Mouse (Mus musculus) stomach, embryonic 16.5 days (tissue): ENCODE measurements around the gene Zbtb26. TPM values are rescaled to one million over a fixed set of nuclear protein-coding genes. Genes with fewer than 3 reads are reported as not detected.

Experiments used
- ATAC-seq: fragments of 200-750 bp; cut with Nextera tagmentation; 2 replicates; pipeline ENCODE4 v1.8.0; 2017; ENCODE audit warnings: moderate number of reproducible peaks, moderate TSS enrichment; ENCODE audit not compliant: insufficient read depth, low FRiP score
- H3K27ac ChIP-seq: fragments of 300-500 bp; sonication (generic); 2 replicates; pipeline ENCODE4 v1.5.1; 2014; ENCODE audit warnings: low read length
- H3K27me3 ChIP-seq: fragments of 300-500 bp; sonication (generic); 2 replicates; pipeline ENCODE4 v1.6.1; 2014; ENCODE audit warnings: low read length, control low read depth, mixed read lengths; ENCODE audit not compliant: control insufficient read depth, insufficient read depth
- H3K36me3 ChIP-seq: fragments of 300-500 bp; sonication (generic); 2 replicates; pipeline ENCODE4 v1.6.1; 2014; ENCODE audit warnings: low read length; ENCODE audit not compliant: control insufficient read depth, insufficient read depth
- H3K4me1 ChIP-seq: fragments of 300-500 bp; sonication (generic); 2 replicates; pipeline ENCODE4 v1.6.1; 2014; ENCODE audit warnings: low read length, control low read depth, mixed read lengths; ENCODE audit not compliant: control insufficient read depth, insufficient read depth
- H3K4me2 ChIP-seq: fragments of 300-500 bp; sonication (generic); 2 replicates; pipeline ENCODE4 v1.6.1; 2014; ENCODE audit warnings: low read depth, low read length, mixed read lengths
- H3K4me3 ChIP-seq: fragments of 300-500 bp; sonication (generic); replicated peaks from 2 replicates; pipeline ENCODE4 v1.5.1; 2014; ENCODE audit warnings: mild to moderate bottlenecking, low read length
- H3K9ac ChIP-seq: fragments of 300-500 bp; sonication (generic); 2 replicates; pipeline ENCODE4 v1.6.1; 2014; ENCODE audit warnings: low read length
- H3K9me3 ChIP-seq: fragments of 300-500 bp; sonication (generic); replicated peaks from 2 replicates; pipeline ENCODE4 v1.6.1; 2016; ENCODE audit warnings: low read length, control low read depth; ENCODE audit not compliant: control insufficient read depth
- WGBS: fragments of 180-500 bp; shearing (Covaris S2); extraction: QIAGEN DNeasy Blood & Tissue Kit; methylation state at CpG from one replicate; pipeline ENCODE4 v1.1.7; 2014; 5-methylcytosine and 5-hydroxymethylcytosine counted together
- polyA plus RNA-seq: library from polyadenylated mRNA; unstranded; fragments of >200 nt; fragmentation: Nextera tagmentation; extraction: Ambion mirVana; gene quantifications from 2 replicates; pipeline ENCODE4 v1.2.1, GENCODE M21; 2015

Gene Zbtb26
- polyA plus RNA-seq, 1 experiment from 2014 or later = 7.0 TPM

GRCm38 (mm10) chr2:37382921-37383320 is 60.0 kb downstream of the Zbtb26 start:
- Histone ChIP-seq H3K27ac (no peak overlapping the region), H3K9me3 (no peaks in the 10 kb centered on the region), H3K9ac (no peak overlapping the region), H3K27me3 (no peaks in the 10 kb centered on the region), H3K4me2 (no peak overlapping the region), H3K4me1 (no peaks in the 10 kb centered on the region), H3K4me3 (no peak overlapping the region), H3K36me3 (peaks cover 4% of the 10 kb centered on the region)
- 96% methylated on average over 9 of the region's 9 CpGs for WGBS
- no peak for ATAC-seq

Other genes with a start within 250 kb of the Zbtb26 start
- not detected in 2 replicates for gene Olfr366, start 231.6 kb downstream of the Zbtb26 start, polyA plus RNA-seq
- gene Olfr368, start 116.6 kb downstream of the Zbtb26 start, polyA plus RNA-seq = not detected in 2 replicates
- gene Pdcl, start 83.8 kb downstream of the Zbtb26 start, polyA plus RNA-seq = 39.9 and 40.4 TPM in 2 replicates
- gene Rc3h2, start 20.2 kb downstream of the Zbtb26 start, polyA plus RNA-seq = 11.5 and 12.7 TPM in 2 replicates
- gene Zbtb6, start within 50 bp of the Zbtb26 start, polyA plus RNA-seq = 8.7 and 9.5 TPM in 2 replicates
- gene Rabgap1, start 144 bp upstream of the Zbtb26 start, polyA plus RNA-seq = 30.8 and 36.5 TPM in 2 replicates
- gene Gpr21, start 73.2 kb upstream of the Zbtb26 start, polyA plus RNA-seq = 1.0 and 1.4 TPM in 2 replicates